Mouse (Mus musculus): ENCODE data around the gene Nox3. TPM values are rescaled to one million over a fixed set of nuclear protein-coding genes. Genes with fewer than 3 reads are reported as not detected.

Gene Nox3
- total RNA-seq, 4 experiments from 2014 or later: not detected

DNA sequence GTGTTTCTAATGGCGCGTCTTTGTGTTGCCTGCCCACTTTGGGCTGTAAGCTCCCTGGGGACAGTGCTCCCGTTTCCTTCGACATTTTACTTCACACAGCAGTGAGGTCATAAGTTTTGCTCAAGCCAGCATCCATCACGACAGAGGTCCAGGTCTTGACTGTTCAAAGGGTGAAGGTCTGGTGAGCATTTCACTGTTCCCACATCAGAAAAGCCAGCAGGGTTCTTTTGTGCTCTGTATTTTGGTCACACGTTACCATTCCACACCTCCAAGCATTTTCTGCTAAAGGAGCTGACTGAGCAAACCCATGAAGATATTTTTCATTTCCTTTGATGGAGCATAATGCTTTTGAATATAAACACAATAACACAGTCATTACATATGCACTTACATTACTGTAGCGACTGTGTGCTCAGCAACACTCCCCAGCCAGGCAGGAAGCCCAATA, 85.7 kb downstream of the Nox3 start:
- no peak for DNase-seq (ENCODE audit: low spot score)

DNA sequence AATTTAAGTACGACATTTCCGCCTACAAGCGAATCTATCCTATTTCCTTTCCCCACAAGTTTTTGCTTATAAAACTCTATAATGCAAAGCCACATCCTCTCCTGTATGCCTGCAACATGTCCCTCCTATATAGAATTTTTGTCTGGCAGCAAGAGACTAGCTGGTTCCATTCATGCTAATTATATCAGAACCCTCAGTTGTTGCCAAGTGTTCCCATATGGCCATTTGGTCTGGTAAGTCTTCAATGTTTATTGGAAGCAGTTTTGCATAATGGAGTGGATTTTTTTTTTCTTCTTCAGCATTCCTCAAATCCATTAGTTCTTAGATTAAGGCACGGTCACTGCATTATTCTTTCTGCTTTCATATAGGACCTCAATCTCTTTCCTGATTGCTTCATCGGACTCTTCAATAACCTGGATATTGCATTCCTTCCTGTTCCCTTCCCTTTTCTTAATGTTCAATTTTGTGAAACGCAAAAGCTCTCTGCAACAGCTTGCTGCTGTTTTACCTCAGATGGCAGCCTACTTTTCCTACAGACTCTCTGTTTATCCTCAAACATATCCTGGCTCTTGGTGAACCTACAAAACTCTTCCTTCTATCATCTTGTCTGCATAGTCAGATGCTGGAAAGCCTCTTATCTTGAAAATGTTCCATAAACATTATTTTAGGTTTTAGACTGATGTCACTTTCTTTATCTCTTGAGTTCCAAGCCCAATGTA, 92.9 kb downstream of the Nox3 start:
- DNase-seq (ENCODE audit: low spot score): no peak

GRCm38 (mm10) chr17:3598393-3598792, 97.7 kb downstream of the Nox3 start:
- DNase-seq (ENCODE audit: low spot score): no peak

GRCm38 (mm10) chr17:3597866-3598265, 98.2 kb downstream of the Nox3 start:
- DNase-seq (ENCODE audit: low spot score): no peak

DNA sequence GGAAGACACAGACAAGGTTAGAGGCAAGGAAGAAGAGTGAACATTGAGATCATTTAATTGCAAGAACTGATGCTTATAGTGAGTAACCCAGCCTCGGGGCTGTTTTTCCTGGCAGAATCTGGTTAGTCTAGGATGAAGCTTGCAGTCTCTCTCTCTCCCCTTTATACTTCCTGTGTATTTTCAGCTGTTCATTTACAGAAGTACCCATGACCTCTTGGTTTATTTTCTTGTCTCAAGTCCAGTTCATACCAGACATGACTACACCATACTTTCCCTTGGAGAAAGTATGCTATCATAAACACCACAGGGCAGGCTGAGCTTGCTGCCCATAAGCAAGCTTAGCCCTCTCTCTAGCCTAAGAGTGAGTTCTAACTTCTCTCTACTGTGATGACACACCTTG, 98.9 kb downstream of the Nox3 start:
- no peak for DNase-seq (ENCODE audit: low spot score)

Other genes starting within 250 kb of the Nox3 start
- not detected for gene Cldn20, start 163.7 kb downstream of the Nox3 start, total RNA-seq (2022)
- gene Tfb1m, start 138.5 kb downstream of the Nox3 start, total RNA-seq (2022): 10 to 100 TPM; 10.4 to 12.6 (median 11.9) TPM

Data from heart, adult 8-10 months (tissue).